Comparison of ENCODE assay signal across 8 mouse cellular contexts in the genomic region with DNA sequence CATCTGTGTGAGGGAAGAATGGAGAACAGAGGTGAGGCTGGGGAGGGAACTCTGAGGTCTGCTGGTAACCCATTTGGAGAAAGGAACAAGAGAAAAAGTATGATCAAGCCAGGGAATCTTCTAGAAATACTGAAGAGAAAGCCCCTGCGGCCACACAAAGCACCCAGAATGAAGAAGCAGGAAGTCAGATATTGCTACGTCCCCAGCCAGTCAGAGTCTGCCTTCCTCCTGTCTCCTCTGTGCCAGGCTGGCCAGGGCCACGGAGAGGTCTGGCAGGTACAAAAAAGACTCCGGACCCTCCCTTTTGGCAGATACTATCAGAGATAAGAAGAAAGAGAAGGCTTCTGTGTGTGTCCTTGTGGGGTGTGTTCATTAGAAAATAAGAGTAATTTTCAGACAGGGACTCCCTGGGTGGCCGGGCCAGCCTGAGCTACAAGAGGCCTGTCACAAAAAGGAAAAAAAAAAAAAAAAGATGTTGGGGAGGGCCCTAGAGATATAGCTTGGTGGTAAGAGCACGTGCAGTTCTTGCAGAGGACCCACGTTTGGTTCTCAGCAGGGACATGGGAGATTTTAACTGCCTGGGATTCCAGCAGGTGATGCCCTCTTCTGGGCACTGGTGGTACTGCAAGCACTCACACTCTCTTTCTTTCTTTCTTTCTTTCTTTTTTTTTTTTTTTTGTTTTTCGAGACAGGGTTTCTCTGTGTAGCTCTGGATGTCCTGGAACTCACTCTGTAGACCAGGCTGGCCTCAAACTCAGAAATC. TPM values are rescaled to one million over a fixed set of nuclear protein-coding genes. Genes with fewer than 3 reads are reported as not detected.
A peak's percentile ranks its signal among the peaks of the same experiment; 100 is the strongest.
DNase-seq lines count a peak whose midpoint lies in the region; ATAC-seq and TF ChIP-seq lines count a peak whose summit lies in the region.

No protein-coding gene starts in this region.

- no peaks in the 10 kb centered on the region for H3K9me3 ChIP-seq in midbrain, postnatal 0 days (ENCODE audit: low read length)

- intact Hi-C loops in gastrocnemius, postnatal 14 days (cut with DNase I; ENCODE audit: low total_unique reads), result no loop called here

- H3K9ac ChIP-seq in midbrain, postnatal 0 days (replicated peaks; ENCODE audit: low read length, poor library complexity, severe bottlenecking), result no peak overlapping the region

- H3K27me3 ChIP-seq in testis, adult 2 months (ENCODE audit: control insufficient read depth, insufficient read depth, low read length), result no peaks in the 10 kb centered on the region
- no peaks in the 10 kb centered on the region for H3K27me3 ChIP-seq in midbrain, postnatal 0 days (ENCODE audit: insufficient read depth, low read length)

- WGBS in midbrain, postnatal 0 days, result 59% methylated on average over 7 of the region's 8 CpGs

- no peak for TF ChIP-seq POLR2A in testis, adult 2 months (IDR thresholded peaks at IDR 0.05; ENCODE audit: control insufficient read depth, low read depth, low read length)

- H3K27ac ChIP-seq in testis, adult 2 months (ENCODE audit: control insufficient read depth, insufficient read depth, low read depth, low read length), result no peak overlapping the region
- H3K27ac ChIP-seq in midbrain, postnatal 0 days (ENCODE audit: low read depth, low read length), result no peak overlapping the region

- H3K36me3 ChIP-seq in testis, adult 2 months (ENCODE audit: control insufficient read depth, insufficient read depth, low read length), result no peaks in the 10 kb centered on the region
- H3K36me3 ChIP-seq in midbrain, postnatal 0 days (ENCODE audit: insufficient read depth, low read length), result no peaks in the 10 kb centered on the region

- H3K4me1 ChIP-seq in testis, adult 2 months (ENCODE audit: control insufficient read depth, insufficient read depth, low read length), result peaks cover 13% of the 10 kb centered on the region
- H3K4me1 ChIP-seq in midbrain, postnatal 0 days (ENCODE audit: insufficient read depth, low read length), result no peaks in the 10 kb centered on the region

- H3K4me2 ChIP-seq in midbrain, postnatal 0 days (ENCODE audit: low read depth, low read length, poor library complexity, severe bottlenecking), result no peak overlapping the region

- peak; percentile 47 for DNase-seq in gastrocnemius, postnatal 14 days
- DNase-seq in gastrocnemius, adult 18-20 months (ENCODE audit: low spot score), result no peak
- no peak for DNase-seq in testis, postnatal 14 days (ENCODE audit: low spot score)
- peak; percentile 62 for DNase-seq in embryo, embryonic 10 days (ENCODE audit: low spot score)
- DNase-seq in midbrain, postnatal 0 days (ENCODE audit: low spot score), result no peak
- DNase-seq in frontal cortex, postnatal 10 days (ENCODE audit: low spot score in 2 of 2), result no peak
- no peak for DNase-seq in left cerebral cortex, adult 8-10 months (ENCODE audit: low spot score in 2 of 2)

- no peak overlapping the region for H3K4me3 ChIP-seq in testis, adult 2 months (ENCODE audit: control insufficient read depth, low read depth, low read length)
- no peak overlapping the region for H3K4me3 ChIP-seq in midbrain, postnatal 0 days (ENCODE audit: low read depth, low read length)

- ATAC-seq in midbrain, postnatal 0 days (ENCODE audit: low FRiP score), result no peak

- TF ChIP-seq CTCF in testis, adult 2 months (IDR thresholded peaks at IDR 0.05; ENCODE audit: control insufficient read depth, insufficient read depth, insufficient replicate concordance, low read depth, low read length), result peak; percentile 81
- peak; percentile 72 for TF ChIP-seq CTCF in midbrain, postnatal 0 days (IDR thresholded peaks at IDR 0.05)

RNA-seq across cellular contexts. Expression of a gene that starts 1.8 kb away (rescaled TPM):
- not detected for total RNA-seq in gastrocnemius, postnatal 14 days (2021)
- not detected for total RNA-seq in gastrocnemius, adult 18-20 months (2021)
- polyA plus RNA-seq in testis, adult 2 months (2012; rRNA removed), result 288 and 313 TPM in 2 replicates
- 0.52 TPM in 1 of 2 replicates, not detected in the other for total RNA-seq in midbrain, postnatal 0 days (2014; rRNA removed)
- polyA plus RNA-seq in midbrain, postnatal 0 days (2015; fragmentation: Nextera tagmentation; extraction: Ambion mirVana), result not detected in 2 replicates
- total RNA-seq in left cerebral cortex, adult 8-10 months (2022), result 1 to 10 TPM in 1 of 4 experiments, under 1 TPM in 3; 0.53 to 1.4 (median 0.68) TPM

RNA-seq across cellular contexts. Expression of a gene that starts 15.7 kb away (rescaled TPM):
- 100 to 1,000 TPM; 110 TPM for total RNA-seq in gastrocnemius, postnatal 14 days (2021)
- total RNA-seq in gastrocnemius, adult 18-20 months (2021), result 100 to 1,000 TPM; 125 to 143 TPM
- polyA plus RNA-seq in testis, adult 2 months (2012; rRNA removed), result 524 and 547 TPM in 2 replicates
- total RNA-seq in midbrain, postnatal 0 days (2014; rRNA removed), result 206 and 221 TPM in 2 replicates
- polyA plus RNA-seq in midbrain, postnatal 0 days (2015; fragmentation: Nextera tagmentation; extraction: Ambion mirVana), result 154 and 164 TPM in 2 replicates
- total RNA-seq in left cerebral cortex, adult 8-10 months (2022), result 100 to 1,000 TPM; 197 to 231 (median 211) TPM

RNA-seq across cellular contexts. Expression of a gene that starts 41.7 kb away (rescaled TPM):
- 1,000 to 10,000 TPM in 1 of 2 experiments, 100 to 1,000 TPM in 1; 675 to 1,272 TPM for total RNA-seq in gastrocnemius, postnatal 14 days (2021)
- 1,000 to 10,000 TPM; 1,098 to 1,338 TPM for total RNA-seq in gastrocnemius, adult 18-20 months (2021)
- polyA plus RNA-seq in testis, adult 2 months (2012; rRNA removed), result 1.4 and 1.5 TPM in 2 replicates
- total RNA-seq in midbrain, postnatal 0 days (2014; rRNA removed), result 0.55 and 0.99 TPM in 2 replicates
- 4.4 and 4.6 TPM in 2 replicates for polyA plus RNA-seq in midbrain, postnatal 0 days (2015; fragmentation: Nextera tagmentation; extraction: Ambion mirVana)
- total RNA-seq in left cerebral cortex, adult 8-10 months (2022), result 1 to 10 TPM; 2.4 to 9.2 (median 3.9) TPM

Comparison
In these comparisons a context has a peak if more than half of its experiments do, and no peak if none do; other contexts are left out.
1. DNase-seq: peak in gastrocnemius, postnatal 14 days (single experiment) and embryo, embryonic 10 days (single experiment); none in gastrocnemius, adult 18-20 months (single experiment), testis, postnatal 14 days (single experiment), midbrain, postnatal 0 days (single experiment), frontal cortex, postnatal 10 days (0 of 2) and left cerebral cortex, adult 8-10 months (0 of 2).
2. RNA of a gene that starts 41.7 kb away (total RNA-seq): 1,098 to 1,338 TPM in gastrocnemius, adult 18-20 months and 675 to 1,272 TPM in gastrocnemius, postnatal 14 days; 2.4 to 9.2 TPM in left cerebral cortex, adult 8-10 months and 0.55 to 0.99 TPM in midbrain, postnatal 0 days; every median in the first group is over 10 times any median in the second.